Mouse (Mus musculus) kidney, postnatal 10 days (tissue): ENCODE data around the gene Tent4a.

ENCODE experiments used
- DNase-seq: peaks from one replicate; pipeline ENCODE4 v3.0.0; 2021; ENCODE audit warnings: mixed read lengths

The Tent4a gene

GRCm38 (mm10) chr13:69517445-69517844 is 17.0 kb downstream of the Tent4a start:
- peak; percentile 56 for DNase-seq

- DNase-seq = no peak
Observed at GRCm38 (mm10) chr13:69515091-69515490, 19.3 kb downstream of the Tent4a start.

DNA sequence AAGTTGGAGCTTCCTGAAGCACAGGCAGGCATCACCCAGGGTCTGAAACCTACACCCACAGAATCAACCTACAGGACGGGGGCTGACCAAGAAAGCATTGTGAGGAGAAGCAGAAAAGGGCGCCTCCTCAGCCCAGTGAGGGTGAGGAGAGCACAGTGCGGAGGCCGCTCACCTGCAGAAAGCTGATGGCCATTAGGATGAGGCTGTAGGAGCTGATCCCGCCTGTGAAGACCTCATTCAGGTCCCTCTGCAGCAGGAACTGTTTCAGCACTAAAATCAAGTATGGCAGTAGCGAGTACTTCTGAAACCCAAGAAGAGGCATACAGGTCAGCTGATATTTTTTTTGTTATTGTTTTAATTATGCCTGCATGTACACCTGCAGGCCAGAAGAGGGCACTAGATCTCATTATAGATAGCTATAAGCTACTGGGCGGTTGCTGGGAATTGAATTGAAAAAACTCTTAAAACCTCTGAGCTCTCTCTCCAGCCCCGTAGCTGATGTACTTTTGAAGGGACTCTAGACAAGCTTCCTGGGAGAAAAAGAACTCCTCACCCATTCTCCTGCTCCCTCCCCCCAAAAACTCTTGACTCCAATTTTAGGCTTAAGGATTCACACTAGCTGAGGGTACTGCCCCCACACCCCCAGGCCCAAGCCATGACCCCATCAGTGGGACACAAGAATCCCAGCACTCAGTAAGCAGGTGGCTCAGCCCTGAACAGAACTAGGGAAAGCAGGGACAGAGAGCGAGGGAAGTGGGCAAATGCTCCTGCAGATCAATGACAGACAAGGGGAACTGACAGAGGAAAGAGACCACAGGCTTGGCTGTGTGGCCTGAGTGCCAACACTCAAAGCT is 24.8 kb downstream of the Tent4a start:
- DNase-seq = no peak

DNA sequence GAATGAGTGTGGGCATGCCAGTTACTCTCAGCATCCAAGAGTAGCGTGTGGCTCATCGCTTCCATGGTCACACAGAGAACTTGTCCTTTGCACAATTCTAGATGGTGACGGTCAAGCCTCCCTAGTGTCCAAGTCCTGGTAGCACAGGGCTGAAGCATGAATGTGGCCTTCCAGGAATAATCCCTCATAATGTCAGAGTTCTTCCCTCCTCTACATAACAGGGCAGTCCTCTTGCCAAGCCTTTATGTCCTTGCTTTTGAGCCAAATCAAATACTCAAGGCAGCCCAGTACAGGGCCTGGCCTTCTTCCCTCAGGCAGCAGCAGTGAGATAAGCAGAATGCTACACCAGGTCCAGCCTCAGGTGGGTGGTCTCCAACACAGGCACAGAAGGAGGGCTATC is 26.8 kb downstream of the Tent4a start:
- no peak for DNase-seq

- DNase-seq = no peak
Observed at GRCm38 (mm10) chr13:69506341-69507086, 27.9 kb downstream of the Tent4a start.

GRCm38 (mm10) chr13:69502863-69503262 is 31.6 kb downstream of the Tent4a start:
- DNase-seq = no peak

DNA sequence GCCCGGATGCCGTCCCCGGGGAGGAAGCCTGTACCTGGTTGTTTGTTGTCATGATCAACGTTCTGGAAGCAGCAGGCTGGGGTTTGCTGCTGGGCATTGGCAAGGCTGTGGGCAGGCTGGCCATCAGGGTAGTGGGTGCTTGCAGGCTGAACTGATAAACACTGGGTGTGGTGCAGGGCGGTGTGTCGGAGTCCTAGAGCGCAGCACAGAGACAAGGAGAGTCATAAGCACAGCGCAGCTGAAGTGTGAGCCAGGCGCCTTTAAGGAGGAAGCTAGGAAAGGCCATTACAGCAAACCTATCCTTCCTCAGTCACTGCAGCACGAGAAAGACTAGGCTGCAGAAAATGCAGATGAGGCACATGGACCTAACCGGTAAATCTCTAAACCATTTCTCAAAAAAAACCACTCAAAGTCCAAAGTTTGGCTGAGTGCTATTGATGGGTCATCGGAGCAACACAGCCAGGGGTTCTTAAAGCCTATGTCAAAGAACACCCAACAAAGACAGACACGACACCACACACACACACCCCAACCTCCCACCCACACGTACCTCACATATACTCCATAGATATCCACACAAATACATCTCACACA is 32.2 kb downstream of the Tent4a start:
- DNase-seq = no peak

DNA sequence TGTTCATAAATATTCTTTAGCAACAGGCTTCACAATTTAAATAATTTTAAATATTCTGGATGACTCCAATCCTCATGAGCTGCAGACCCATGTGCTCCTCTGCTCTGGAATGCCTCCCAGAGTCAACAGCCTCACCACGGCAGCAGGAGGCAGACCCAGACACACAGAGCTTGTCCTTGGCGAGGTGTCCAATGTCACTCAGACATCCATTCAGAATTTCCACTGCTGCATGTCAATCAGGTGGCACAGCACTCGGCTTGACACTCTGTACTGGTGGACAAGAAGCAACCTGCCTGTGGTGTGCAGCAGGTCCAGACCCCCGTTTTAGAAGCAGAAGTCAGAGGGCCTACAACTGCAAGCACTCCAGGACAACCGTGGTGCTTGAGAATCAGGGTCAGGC is 36.1 kb downstream of the Tent4a start:
- DNase-seq = no peak

DNA sequence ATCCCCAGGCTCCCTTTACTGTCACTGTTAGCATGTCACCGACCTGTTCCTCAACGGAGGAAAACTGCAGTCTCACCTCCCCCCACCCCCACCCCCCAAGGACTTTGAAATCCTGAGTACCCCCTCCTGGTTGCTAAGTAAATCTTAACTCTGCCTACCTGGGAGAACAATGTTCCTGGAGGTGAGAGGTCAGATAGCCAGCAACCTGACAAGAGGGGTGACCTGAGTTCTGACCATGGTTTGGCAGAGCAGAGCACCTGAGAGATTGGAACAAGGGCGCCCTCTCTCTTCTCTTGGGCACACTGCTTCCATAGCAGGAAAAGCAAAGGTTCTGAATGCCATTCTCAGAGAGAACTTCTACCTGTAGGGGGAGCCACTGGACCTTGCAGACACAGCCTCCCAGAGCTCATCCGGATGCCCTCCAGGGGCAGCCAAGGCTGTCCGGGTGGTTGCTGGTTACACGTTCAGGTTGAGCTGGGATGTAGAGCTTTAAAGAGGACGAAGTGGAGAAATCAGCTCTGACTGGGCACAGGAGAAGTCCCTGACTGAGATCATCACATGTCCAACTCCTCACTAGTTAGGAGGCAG is 41.4 kb downstream of the Tent4a start:
- peak; percentile 70 for DNase-seq

GRCm38 (mm10) chr13:69489777-69490176 is 44.6 kb downstream of the Tent4a start:
- DNase-seq = no peak

DNA sequence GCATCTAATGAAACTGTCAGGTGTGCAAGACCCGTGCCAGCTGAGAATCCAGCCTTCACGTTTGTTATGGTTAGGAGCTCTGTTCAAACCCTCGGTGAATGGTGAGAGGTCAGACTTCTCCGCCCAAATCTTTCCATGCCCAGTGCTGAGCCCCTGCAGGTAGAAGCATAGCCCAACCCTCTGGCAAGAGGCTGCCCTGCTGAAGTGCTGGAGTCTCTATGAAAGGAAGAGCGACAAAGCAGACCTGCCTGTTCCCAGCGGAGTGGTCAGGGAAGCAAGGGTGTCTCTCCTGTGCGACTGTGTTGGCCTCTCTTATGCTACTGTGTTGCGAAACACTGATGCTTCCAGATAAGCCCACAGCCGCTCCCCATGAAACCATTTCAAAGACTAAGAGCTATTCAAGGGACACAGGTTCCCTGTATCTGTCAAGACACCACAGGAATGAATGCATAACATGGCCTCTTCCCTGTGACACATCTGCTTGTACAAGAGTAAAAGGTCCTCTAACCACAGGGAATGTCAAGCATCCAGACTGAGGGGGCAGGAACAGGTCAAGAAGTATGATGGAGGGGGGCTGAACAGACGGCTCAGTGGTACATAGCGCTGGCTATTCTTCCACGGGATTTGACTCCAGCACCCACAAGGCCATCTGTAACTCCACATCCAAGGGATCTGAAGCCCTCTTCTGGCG is 45.7 kb downstream of the Tent4a start:
- no peak for DNase-seq

DNA sequence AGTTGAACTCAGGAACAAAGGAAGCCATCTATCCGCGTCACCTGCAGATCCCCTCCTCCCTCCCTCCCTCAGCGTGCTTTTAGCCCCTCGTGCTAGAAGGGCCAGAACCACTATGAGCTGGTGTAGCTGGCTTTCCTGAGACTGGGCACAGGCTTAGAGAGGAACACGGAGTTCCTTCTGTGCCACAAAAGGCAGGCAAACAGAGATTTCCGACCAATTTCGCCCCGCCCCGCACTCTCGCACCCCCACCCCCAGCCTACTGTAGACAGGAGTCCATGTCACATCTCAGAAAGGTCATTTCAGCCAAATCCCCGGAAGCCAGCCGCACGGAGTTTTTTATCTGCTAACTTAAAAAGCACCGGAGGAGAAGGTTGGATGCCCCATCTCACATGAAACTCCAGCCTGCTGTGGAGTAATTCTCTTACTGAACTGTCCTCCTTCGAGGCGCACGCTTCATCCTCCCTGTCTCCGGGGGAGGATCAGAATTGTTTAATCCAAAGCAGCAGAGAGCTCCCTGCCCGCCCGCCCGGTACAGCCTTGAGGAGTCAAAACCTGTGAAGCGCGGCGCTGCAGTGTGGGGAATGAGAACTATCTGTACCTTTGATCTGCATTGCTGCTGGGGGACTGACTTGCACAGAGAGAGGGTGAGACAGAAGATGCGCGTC is 46.7 kb downstream of the Tent4a start:
- DNase-seq = peak; percentile 46

- no peak for DNase-seq
Observed at GRCm38 (mm10) chr13:69487108-69487507, 47.3 kb downstream of the Tent4a start.

DNA sequence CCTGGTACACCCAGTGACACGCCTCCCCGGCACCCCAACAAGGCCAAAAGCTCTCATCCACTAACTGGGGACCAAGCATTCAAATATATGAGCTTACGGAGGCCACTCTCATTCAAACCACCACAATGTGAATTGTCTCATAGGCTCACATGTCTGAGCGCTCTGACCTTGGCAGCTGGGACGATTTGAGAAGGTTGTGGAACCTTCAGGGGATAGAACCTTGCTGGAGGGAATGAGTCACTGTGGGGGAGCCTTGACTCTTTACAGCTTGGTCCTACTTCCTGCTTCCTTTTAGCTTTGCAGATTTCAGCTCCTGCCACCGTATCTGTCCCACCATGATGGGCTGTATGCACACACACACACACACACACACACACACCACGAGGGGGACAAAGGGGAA is 48.6 kb downstream of the Tent4a start:
- no peak for DNase-seq

- peak; percentile 34 for DNase-seq
Observed at GRCm38 (mm10) chr13:69485326-69485725, 49.1 kb downstream of the Tent4a start.

- DNase-seq = no peak
Observed at GRCm38 (mm10) chr13:69482751-69483150, 51.7 kb downstream of the Tent4a start.

- peak; percentile 80 for DNase-seq
Observed at GRCm38 (mm10) chr13:69481634-69482505, 52.5 kb downstream of the Tent4a start.

GRCm38 (mm10) chr13:69481026-69481425 is 53.4 kb downstream of the Tent4a start:
- DNase-seq = no peak

DNA sequence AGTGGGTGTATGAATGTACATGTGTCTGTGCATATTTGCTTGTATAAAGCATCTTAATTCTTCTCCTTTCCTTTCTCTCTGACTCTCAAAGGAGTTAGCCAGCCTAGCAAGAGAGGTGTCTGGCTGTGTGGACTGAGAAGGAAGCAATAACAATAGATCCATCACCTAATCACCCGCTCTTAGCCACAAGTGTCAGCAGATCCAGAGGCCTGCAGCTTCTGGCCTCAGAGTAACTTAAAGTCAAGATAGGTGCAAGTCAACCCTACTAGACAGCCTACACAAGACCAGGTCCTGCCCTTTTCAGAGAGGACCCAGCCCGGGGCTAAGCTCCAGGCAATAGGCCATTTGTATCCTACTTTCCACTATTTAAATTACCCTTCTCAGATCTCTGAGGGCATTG is 54.5 kb downstream of the Tent4a start:
- no peak for DNase-seq

- DNase-seq = no peak
Observed at GRCm38 (mm10) chr13:69478703-69479102, 55.7 kb downstream of the Tent4a start.
